Mouse (Mus musculus) neural tube, embryonic 13.5 days (tissue): ENCODE measurements at regions not wholly inside any gene's neighbourhood (a gene's known extent, or its start where the extent isn't known, plus 50 kb on each side); places are given as distances from the start of the nearest gene placed in this dataset.

Experiments used
- ATAC-seq: fragments of 200-750 bp; cut with Nextera tagmentation; 2 replicates; pipeline ENCODE4 v1.8.0; 2017; ENCODE audit warnings: low read depth, mild to moderate bottlenecking, moderate TSS enrichment, moderate library complexity
- H3K27ac ChIP-seq: fragments of 300-500 bp; sonication (generic); replicated peaks from 2 replicates; pipeline ENCODE4 v1.5.1; 2015; ENCODE audit warnings: moderate library complexity, mild to moderate bottlenecking, inconsistent platforms
- H3K27me3 ChIP-seq: fragments of 300-500 bp; sonication (generic); 2 replicates; pipeline ENCODE4 v1.6.1; 2015; ENCODE audit warnings: mild to moderate bottlenecking, inconsistent platforms
- H3K36me3 ChIP-seq: fragments of 300-500 bp; sonication (generic); 2 replicates; pipeline ENCODE4 v1.6.1; 2015; ENCODE audit warnings: mild to moderate bottlenecking, inconsistent platforms
- H3K4me1 ChIP-seq: fragments of 300-500 bp; sonication (generic); replicated peaks from 2 replicates; pipeline ENCODE4 v1.6.1; 2015; ENCODE audit warnings: inconsistent platforms
- H3K4me2 ChIP-seq: fragments of 300-500 bp; sonication (generic); 2 replicates; pipeline ENCODE4 v1.6.1; 2015; ENCODE audit warnings: inconsistent platforms, mild to moderate bottlenecking, moderate library complexity
- H3K4me3 ChIP-seq: fragments of 300-500 bp; sonication (generic); 2 replicates; pipeline ENCODE4 v1.5.1; 2015; ENCODE audit warnings: mild to moderate bottlenecking, inconsistent platforms
- H3K9ac ChIP-seq: fragments of 300-500 bp; sonication (generic); 2 replicates; pipeline ENCODE4 v1.6.1; 2015; ENCODE audit warnings: moderate library complexity, mild to moderate bottlenecking, inconsistent platforms
- H3K9me3 ChIP-seq: fragments of 300-500 bp; sonication (generic); 2 replicates; pipeline ENCODE4 v1.6.1; 2016; ENCODE audit warnings: inconsistent platforms
- WGBS: fragments of 180-500 bp; shearing (Covaris S2); methylation state at CpG from one replicate; pipeline ENCODE4 v1.1.7; 2015; 5-methylcytosine and 5-hydroxymethylcytosine counted together

DNA sequence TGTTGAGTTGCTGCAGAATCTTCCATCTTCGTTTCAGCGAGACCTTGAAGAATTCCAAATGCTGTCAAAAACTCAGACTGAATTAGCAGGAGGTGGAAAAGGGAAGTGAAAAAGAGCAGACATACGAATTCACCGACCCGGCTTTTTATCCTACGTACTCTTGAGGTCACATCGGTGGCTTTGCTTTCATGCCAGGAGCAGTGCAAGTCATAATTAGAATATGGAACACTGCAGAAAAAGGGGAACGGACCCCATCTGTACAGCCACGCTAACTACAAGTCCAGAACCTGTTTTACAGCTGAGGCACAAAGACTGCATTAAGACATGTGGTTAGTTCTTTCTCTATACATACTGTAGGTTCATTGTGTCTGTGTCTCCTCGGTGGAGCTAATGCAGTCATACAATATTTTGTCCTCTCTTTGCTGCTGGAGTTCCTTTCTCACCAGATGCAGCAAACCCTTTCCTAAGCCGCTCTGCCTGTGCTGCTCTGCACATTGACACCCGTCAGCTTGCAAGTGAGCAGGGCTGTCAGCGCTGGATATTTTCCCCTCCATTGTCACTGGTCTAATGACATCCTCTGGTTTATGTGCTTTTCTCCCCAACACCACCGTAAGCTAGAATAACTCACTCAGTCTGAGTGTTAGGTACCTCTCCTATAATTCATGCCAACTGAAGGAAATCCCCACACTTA is 276.9 kb upstream of the Meox2 start:
- Histone ChIP-seq H3K27ac (no peak overlapping the region), H3K9ac (no peak overlapping the region), H3K4me2 (no peak overlapping the region), H3K9me3 (no peaks in the 10 kb centered on the region), H3K4me3 (no peak overlapping the region), H3K36me3 (no peaks in the 10 kb centered on the region), H3K27me3 (no peaks in the 10 kb centered on the region), H3K4me1 (no peaks in the 10 kb centered on the region)
- WGBS: 71% methylated on average over 14 of the region's 14 CpGs
- ATAC-seq: no peak

DNA sequence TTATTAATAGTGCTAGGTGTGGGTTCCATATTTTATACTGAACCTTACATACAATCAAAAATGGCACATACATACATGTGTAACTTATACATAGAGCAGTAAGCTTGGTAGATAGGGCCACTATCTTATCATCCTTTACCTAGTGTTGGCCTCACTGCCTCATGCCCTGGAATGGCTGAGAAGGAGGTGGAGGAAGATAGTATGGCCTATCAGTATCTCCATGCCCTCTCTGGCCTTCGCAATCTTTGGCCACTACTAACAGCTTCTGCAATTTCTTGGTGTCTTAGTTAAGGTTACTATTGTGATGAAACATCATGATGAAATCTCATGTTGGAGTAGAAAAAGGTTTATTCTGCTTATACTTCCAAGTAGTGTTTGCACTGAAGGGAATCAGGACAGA is 265.4 kb upstream of the Meox2 start:
- no peaks in the 10 kb centered on the region for H3K36me3 ChIP-seq
- ATAC-seq: no peak
- no peak overlapping the region for H3K4me3 ChIP-seq
- H3K9me3 ChIP-seq: no peaks in the 10 kb centered on the region
- no peaks in the 10 kb centered on the region for H3K4me1 ChIP-seq
- no peak overlapping the region for H3K27ac ChIP-seq
- no peak overlapping the region for H3K9ac ChIP-seq
- no peak overlapping the region for H3K4me2 ChIP-seq
- H3K27me3 ChIP-seq: no peaks in the 10 kb centered on the region
- whole genome bisulfite sequencing: 97% methylated on average over 1 of the region's 1 CpGs

DNA sequence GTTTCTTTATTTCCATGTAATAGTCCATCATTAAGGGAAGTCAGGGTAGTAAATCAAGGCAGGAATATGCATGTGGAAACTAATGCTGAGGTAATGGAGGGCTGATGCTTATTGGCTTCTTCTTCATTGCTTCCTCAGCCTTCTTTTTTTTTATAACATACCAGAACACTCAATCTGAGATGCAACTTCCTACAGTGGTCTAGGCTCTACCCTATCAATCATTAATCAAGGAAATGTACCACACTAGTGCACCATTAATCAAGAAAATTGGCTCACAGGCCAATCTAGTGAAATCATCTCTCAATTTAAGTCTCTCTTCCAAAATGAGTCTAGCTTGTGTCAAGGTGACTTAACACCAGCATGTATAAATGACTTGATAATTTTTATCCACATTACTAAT is 263.2 kb upstream of the Meox2 start:
- H3K4me3 ChIP-seq: no peak overlapping the region
- no peaks in the 10 kb centered on the region for H3K27me3 ChIP-seq
- no peak for ATAC-seq
- no peak overlapping the region for H3K9ac ChIP-seq
- H3K9me3 ChIP-seq: no peaks in the 10 kb centered on the region
- no peaks in the 10 kb centered on the region for H3K36me3 ChIP-seq
- H3K27ac ChIP-seq: no peak overlapping the region
- no peaks in the 10 kb centered on the region for H3K4me1 ChIP-seq
- H3K4me2 ChIP-seq: no peak overlapping the region

DNA sequence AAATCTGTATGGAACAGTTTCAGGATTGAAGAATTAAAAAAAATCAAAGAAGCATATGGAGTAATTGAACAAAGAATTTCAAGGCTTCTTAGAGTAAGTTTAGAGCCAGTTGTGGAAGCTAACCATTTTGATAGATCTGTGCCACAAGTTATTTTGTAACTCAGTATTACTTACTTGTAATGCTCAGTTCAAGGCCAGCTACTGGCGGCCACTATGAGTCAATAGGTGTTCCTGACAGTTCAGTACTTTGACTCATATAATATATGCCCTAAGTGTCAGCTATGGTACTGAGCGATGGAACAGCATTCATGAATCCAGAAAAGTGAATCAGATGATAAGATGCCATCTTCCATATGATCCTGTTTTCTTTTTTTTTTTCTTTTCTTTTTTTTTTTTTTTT is 259.3 kb upstream of the Meox2 start:
- Histone ChIP-seq H3K4me3 (no peak overlapping the region), H3K36me3 (no peaks in the 10 kb centered on the region), H3K9ac (no peak overlapping the region), H3K4me2 (no peak overlapping the region), H3K9me3 (no peaks in the 10 kb centered on the region), H3K27me3 (no peaks in the 10 kb centered on the region), H3K27ac (no peak overlapping the region), H3K4me1 (no peaks in the 10 kb centered on the region)
- WGBS: 94% methylated on average over 2 of the region's 2 CpGs
- no peak for ATAC-seq

DNA sequence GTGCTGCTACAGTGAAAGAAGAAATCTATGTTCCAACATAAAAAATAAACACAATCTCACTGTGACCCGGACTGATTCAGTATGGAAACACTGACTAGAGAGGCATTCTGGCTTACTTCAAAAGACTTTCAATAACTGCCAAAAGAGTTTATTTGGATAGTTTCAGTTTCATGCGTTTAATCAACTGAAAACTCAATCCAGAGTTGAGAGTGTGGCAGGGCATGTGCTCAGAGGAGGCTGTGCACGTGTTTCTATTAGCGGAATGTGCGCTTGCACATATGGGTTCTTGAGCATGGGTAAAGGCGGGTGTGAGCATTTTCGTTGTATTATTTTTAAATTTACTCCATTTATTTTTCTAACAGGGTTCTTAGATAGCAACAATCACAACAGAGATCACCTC is 245.2 kb upstream of the Meox2 start:
- Histone ChIP-seq H3K4me2 (no peak overlapping the region), H3K36me3 (no peaks in the 10 kb centered on the region), H3K4me1 (no peaks in the 10 kb centered on the region), H3K27me3 (no peaks in the 10 kb centered on the region), H3K4me3 (no peak overlapping the region), H3K9me3 (no peaks in the 10 kb centered on the region), H3K9ac (no peak overlapping the region), H3K27ac (no peak overlapping the region)
- no peak for ATAC-seq
- 86% methylated on average over 7 of the region's 7 CpGs for WGBS

DNA sequence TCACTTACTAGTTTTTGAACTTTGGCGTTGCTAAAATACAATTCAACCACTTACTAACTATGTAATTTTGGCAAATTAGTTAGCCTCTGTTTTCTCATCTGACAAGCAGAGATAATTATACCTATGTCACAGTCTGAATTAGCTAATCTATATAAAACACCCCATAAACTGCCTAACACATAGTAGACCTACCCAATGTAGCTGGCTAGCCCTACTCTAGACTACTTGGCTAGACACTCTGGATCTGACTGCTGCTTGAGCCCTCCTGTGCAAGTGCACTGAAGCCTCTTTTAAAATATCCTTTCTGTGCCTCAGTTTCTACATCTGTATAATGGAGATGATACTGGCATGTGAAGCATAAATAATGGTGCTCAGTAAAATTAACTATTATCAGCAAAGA is 227.6 kb upstream of the Meox2 start:
- Histone ChIP-seq H3K27me3 (no peaks in the 10 kb centered on the region), H3K4me3 (no peak overlapping the region), H3K9me3 (no peaks in the 10 kb centered on the region), H3K36me3 (no peaks in the 10 kb centered on the region), H3K4me2 (no peak overlapping the region), H3K27ac (no peak overlapping the region), H3K4me1 (no peaks in the 10 kb centered on the region), H3K9ac (no peak overlapping the region)
- ATAC-seq: no peak
- WGBS: 91% methylated on average over 1 of the region's 1 CpGs

DNA sequence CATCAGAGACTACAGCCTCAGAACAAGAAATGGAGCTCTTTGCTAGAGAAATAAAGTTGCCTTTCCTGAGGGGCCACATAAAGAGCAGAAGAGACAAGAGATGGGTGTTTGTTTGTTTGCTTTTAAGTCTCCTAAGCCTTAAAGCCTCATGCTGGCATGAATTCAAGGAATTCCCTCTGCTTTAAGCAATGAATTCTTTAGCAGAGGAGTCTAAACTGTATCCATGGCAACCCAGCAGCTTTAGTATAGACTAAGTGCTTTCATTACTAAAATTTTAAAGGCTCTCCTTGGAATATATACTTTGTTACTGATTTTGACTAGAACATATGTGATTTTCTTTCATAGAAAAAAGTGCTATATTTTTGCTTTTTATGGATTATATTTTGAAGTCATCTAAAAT is 195.0 kb upstream of the Meox2 start:
- no peaks in the 10 kb centered on the region for H3K36me3 ChIP-seq

DNA sequence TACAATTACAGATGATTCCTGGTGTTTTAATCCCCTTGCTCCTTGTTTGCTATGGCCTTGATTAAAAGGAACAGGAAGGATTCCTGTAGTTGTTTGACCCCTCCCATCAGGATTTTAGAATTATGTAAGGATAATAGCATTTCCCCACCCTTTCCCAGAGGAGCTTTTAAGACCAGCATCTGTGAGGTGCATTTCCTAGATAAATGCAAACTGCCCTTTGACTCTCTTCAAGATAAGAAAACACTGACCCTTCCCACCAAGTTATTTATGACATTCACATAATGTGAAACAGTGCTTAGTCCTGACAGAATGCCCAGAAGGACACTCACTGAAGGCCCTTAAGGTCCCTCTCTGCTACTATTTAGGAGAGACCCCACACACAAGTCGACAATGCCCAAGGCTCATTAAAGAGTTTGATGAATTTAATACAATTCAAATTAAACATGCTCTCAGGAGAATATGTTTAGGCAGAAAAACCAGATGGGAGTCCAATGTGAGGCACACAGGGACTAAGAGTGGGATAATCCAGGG is 190.7 kb upstream of the Meox2 start:
- Histone ChIP-seq H3K9me3 (no peaks in the 10 kb centered on the region), H3K36me3 (no peaks in the 10 kb centered on the region), H3K27me3 (no peaks in the 10 kb centered on the region), H3K4me1 (peaks cover 10% of the 10 kb centered on the region), H3K4me3 (no peak overlapping the region), H3K9ac (no peak overlapping the region), H3K4me2 (no peak overlapping the region), H3K27ac (no peak overlapping the region)
- WGBS: 10% methylated on average over 1 of the region's 1 CpGs
- ATAC-seq: no peak

More for the DNA sequence above, 195.0 kb upstream of the Meox2 start:
- no peaks in the 10 kb centered on the region for H3K9me3 ChIP-seq
- H3K4me3 ChIP-seq: no peak overlapping the region
- no peak overlapping the region for H3K27ac ChIP-seq
- peak; percentile 61 for ATAC-seq
- H3K27me3 ChIP-seq: no peaks in the 10 kb centered on the region
- no peak overlapping the region for H3K4me2 ChIP-seq
- H3K9ac ChIP-seq: no peak overlapping the region
- peaks cover 8% of the 10 kb centered on the region for H3K4me1 ChIP-seq

DNA sequence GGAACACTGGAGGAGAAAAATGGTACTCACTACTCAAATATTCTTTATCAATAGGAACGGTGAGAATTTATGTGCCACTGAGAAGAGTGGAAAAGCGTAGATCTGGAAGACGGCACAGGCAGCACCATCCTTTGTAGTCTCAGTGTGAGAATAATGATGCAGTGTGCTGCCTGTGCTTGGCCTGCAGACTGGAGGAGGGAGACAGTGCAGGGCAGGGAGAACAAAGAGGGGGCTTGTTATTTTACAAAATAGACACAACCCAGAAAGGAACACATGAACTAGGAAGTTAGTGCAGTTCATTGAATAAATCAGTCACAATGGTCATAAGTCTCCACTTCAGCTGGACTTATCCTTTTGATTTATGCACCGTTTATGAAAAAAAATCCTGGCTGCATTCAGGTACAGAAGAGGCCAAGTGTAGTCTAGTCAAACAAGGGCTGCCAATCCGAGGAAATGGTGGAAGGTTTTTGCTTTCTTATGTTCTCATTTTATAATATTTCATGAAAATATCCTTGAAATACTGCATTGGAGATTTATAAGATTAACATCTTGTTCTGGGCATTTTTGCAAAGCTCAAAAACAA is 190.0 kb upstream of the Meox2 start:
- Histone ChIP-seq H3K9me3 (no peaks in the 10 kb centered on the region), H3K36me3 (no peaks in the 10 kb centered on the region), H3K27me3 (no peaks in the 10 kb centered on the region), H3K9ac (no peak overlapping the region), H3K4me2 (no peak overlapping the region), H3K4me3 (no peak overlapping the region), H3K27ac (no peak overlapping the region), H3K4me1 (peaks cover 10% of the 10 kb centered on the region)
- WGBS: 23% methylated on average over 5 of the region's 5 CpGs
- peak; percentile 71; the same call in 1 of the 2 replicates for ATAC-seq

DNA sequence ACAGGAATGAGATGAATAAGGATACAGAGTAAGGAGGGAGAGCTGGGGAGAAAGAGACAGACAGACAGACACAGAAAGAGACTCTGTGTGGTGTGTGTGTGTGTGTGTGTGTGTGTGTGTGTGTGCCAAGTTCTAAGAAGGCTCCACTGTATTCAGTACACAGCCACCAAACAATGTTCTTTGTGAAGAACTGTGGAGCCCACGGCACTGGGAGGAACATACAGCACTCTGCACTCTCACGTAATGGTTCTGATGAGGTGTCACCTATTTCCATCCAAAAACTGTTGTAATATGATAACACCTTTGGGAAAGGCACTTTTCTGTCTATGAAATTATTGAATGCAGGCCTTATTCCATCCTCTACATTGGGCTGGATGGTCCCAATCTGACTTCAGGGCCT is 184.8 kb upstream of the Meox2 start:
- H3K27me3 ChIP-seq: no peaks in the 10 kb centered on the region
- 91% methylated on average over 2 of the region's 2 CpGs for WGBS
- H3K4me2 ChIP-seq: no peak overlapping the region
- H3K27ac ChIP-seq: no peak overlapping the region
- H3K4me1 ChIP-seq: peaks cover under 1% of the 10 kb centered on the region
- no peak overlapping the region for H3K9ac ChIP-seq
- no peak overlapping the region for H3K4me3 ChIP-seq
- H3K36me3 ChIP-seq: no peaks in the 10 kb centered on the region
- ATAC-seq: no peak
- no peaks in the 10 kb centered on the region for H3K9me3 ChIP-seq

DNA sequence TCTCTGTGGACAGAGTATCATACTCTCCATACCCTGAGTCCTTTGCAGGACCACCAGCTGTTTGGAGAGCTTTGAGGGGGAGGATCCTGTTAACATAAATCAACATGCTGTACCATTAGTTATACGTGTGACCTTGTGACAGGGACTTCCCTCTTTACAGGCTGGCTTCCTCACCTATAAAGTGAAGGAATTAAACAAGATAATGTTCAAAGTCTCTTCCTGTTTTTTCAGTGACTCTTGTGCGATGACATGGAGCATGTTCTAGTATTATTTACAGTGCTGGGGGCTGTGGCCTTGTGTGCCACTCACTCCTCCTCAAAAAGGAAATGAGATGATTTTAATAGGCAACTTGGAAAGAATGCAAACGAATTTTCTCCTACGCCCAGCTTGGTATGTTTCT is 182.1 kb upstream of the Meox2 start:
- H3K27ac ChIP-seq: no peak overlapping the region
- no peaks in the 10 kb centered on the region for H3K27me3 ChIP-seq
- ATAC-seq: no peak

DNA sequence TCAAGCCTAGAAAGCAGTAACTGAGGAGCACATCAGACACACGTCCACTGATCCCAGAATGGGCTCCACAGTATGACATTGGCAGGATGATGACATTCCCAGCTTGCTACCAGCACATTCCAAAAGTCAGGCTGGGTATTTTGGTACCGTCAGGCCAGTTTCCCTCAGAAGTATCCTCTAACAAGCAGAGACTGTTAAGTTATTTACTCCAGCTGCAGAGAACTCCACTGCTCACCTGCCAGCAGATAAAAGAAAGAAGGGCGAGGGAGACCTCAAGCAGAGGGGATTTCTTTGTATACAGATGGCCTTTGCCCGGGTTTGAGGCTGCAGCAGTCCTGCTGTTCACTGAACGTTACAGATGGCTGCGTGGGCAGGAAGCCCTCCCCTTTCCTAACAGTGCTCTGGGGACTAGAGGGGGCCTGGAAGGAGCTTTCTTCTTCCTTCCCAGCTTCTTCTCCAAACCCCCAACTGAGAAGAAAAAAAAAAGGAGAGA is 175.2 kb upstream of the Meox2 start:
- H3K36me3 ChIP-seq: no peaks in the 10 kb centered on the region
- no peaks in the 10 kb centered on the region for H3K27me3 ChIP-seq
- H3K9me3 ChIP-seq: no peaks in the 10 kb centered on the region
- H3K4me2 ChIP-seq: no peak overlapping the region
- no peak for ATAC-seq
- H3K4me1 ChIP-seq: peaks cover 6% of the 10 kb centered on the region
- H3K27ac ChIP-seq: no peak overlapping the region
- 10% methylated on average over 6 of the region's 6 CpGs for WGBS
- no peak overlapping the region for H3K4me3 ChIP-seq
- no peak overlapping the region for H3K9ac ChIP-seq

More for the DNA sequence above, 182.1 kb upstream of the Meox2 start:
- no peak overlapping the region for H3K9ac ChIP-seq
- 58% methylated on average over 4 of the region's 4 CpGs for WGBS
- no peaks in the 10 kb centered on the region for H3K4me1 ChIP-seq
- H3K9me3 ChIP-seq: no peaks in the 10 kb centered on the region
- no peak overlapping the region for H3K4me3 ChIP-seq
- H3K4me2 ChIP-seq: no peak overlapping the region
- H3K36me3 ChIP-seq: no peaks in the 10 kb centered on the region

DNA sequence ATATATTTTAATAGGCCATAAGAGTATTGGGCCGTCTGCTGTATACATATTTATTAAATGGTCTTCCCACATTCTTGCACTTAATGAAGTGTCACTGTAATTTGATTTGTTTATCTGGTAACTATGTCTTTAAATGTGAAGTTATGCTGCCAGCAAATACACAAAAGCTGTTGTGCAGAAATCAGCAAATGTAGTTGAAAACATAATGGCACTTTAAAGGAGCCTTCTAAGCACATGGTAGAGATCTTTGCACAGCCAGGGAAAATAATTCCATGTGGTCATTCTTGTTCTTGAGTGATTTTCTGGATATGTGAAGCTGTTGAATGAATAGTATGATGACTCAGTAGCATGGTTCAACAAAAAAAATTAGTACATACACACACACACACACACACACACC is 164.4 kb upstream of the Meox2 start:
- Histone ChIP-seq H3K4me3 (no peak overlapping the region), H3K27ac (no peak overlapping the region), H3K9ac (no peak overlapping the region), H3K36me3 (no peaks in the 10 kb centered on the region), H3K27me3 (no peaks in the 10 kb centered on the region), H3K4me2 (no peak overlapping the region), H3K9me3 (no peaks in the 10 kb centered on the region), H3K4me1 (no peaks in the 10 kb centered on the region)
- 85% methylated on average over 1 of the region's 1 CpGs for WGBS
- no peak for ATAC-seq
